Mouse (Mus musculus) heart, embryonic 12.5 days (tissue): Measurements from ENCODE around the gene Rexo5. TPM values are rescaled to one million over a fixed set of nuclear protein-coding genes. Genes with fewer than 3 reads are reported as not detected.

ENCODE experiments used
- ATAC-seq: fragments of 200-750 bp; cut with Nextera tagmentation; 2 replicates; pipeline ENCODE4 v1.8.0; 2017; ENCODE audit warnings: moderate TSS enrichment, moderate library complexity; ENCODE audit not compliant: insufficient number of reproducible peaks, low FRiP score
- H3K27ac ChIP-seq: fragments of 300-500 bp; sonication (generic); 2 replicates; pipeline ENCODE4 v1.5.1; 2016; ENCODE audit warnings: mild to moderate bottlenecking, moderate library complexity; ENCODE audit not compliant: poor library complexity, severe bottlenecking
- H3K27me3 ChIP-seq: fragments of 300-500 bp; sonication (generic); replicated peaks from 2 replicates; pipeline ENCODE4 v1.6.1; 2016; ENCODE audit warnings: mild to moderate bottlenecking, moderate library complexity
- H3K36me3 ChIP-seq: fragments of 300-500 bp; sonication (generic); 2 replicates; pipeline ENCODE4 v1.6.1; 2016; ENCODE audit warnings: mild to moderate bottlenecking, moderate library complexity
- H3K4me1 ChIP-seq: fragments of 300-500 bp; sonication (generic); replicated peaks from 2 replicates; pipeline ENCODE4 v1.6.1; 2016; ENCODE audit warnings: mild to moderate bottlenecking
- H3K4me2 ChIP-seq: fragments of 300-500 bp; sonication (generic); 2 replicates; pipeline ENCODE4 v1.6.1; 2016; ENCODE audit warnings: mild to moderate bottlenecking, moderate library complexity
- H3K4me3 ChIP-seq: fragments of 300-500 bp; sonication (generic); 2 replicates; pipeline ENCODE4 v1.5.1; 2016; ENCODE audit warnings: mild to moderate bottlenecking
- H3K9ac ChIP-seq: fragments of 300-500 bp; sonication (generic); 2 replicates; pipeline ENCODE4 v1.6.1; 2016; ENCODE audit warnings: mild to moderate bottlenecking, moderate library complexity
- H3K9me3 ChIP-seq: fragments of 300-500 bp; sonication (generic); replicated peaks from 2 replicates; pipeline ENCODE4 v1.6.1; 2016; ENCODE audit warnings: mild to moderate bottlenecking, moderate library complexity
- WGBS: fragments of 180-500 bp; shearing (Covaris S2); methylation state at CpG from one replicate; pipeline ENCODE4 v1.1.7; 2016; 5-methylcytosine and 5-hydroxymethylcytosine counted together
- polyA plus RNA-seq: library from polyadenylated mRNA; unstranded; fragments of >200 nt; fragmentation: Nextera tagmentation; extraction: Ambion mirVana; gene quantifications from 2 replicates; pipeline ENCODE4 v1.2.1, GENCODE M21; 2016

The Rexo5 gene
- polyA plus RNA-seq, 1 experiment from 2014 or later: 18.7 TPM

DNA sequence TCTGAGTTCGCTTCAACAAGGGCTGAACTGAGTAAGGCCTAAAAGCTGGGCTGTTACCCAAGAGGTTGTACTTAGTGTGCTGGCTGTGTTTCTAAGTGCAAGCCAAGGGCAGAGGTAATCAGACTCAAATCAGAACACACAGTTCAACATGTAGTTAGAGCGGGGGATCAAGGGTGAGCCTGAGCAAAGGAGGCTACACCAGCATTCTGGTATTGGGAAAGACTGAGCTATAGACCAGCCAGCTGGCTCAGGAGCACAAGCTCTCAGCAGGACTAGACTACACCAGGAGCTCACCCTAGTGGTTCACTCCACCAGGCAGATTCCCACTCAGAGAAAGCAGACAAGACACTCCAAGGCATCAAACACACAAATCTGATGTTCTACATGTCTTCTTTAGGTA, 10.4 kb upstream of the Rexo5 start:
- no peak overlapping the region for H3K9ac ChIP-seq
- H3K36me3 ChIP-seq: peaks cover 45% of the 10 kb centered on the region
- no peak overlapping the region for H3K27ac ChIP-seq
- ATAC-seq: no peak
- no peaks in the 10 kb centered on the region for H3K27me3 ChIP-seq
- no peaks in the 10 kb centered on the region for H3K9me3 ChIP-seq
- H3K4me2 ChIP-seq: no peak overlapping the region
- H3K4me1 ChIP-seq: no peaks in the 10 kb centered on the region
- H3K4me3 ChIP-seq: no peak overlapping the region
- WGBS: 93% methylated on average over 2 of the region's 2 CpGs

DNA sequence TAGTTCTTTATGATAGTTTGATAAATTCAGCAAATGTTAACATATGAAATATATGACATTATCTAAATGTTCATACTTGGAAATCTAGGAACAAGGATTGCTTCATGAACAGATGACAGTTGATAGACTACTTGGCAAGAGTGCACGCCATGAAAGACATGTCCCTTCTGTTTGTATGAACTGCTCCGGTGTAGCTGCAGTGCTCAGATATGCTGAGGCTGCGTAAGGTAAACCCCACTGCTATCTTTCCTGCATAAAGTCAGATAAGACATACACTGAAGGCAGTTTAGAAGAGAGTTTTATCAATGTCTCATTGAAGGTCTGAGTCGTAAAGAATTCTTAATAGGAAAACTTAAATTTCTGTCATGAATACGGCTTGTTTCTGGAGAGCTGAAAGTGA, 8.9 kb upstream of the Rexo5 start:
- peaks cover 54% of the 10 kb centered on the region for H3K36me3 ChIP-seq

DNA sequence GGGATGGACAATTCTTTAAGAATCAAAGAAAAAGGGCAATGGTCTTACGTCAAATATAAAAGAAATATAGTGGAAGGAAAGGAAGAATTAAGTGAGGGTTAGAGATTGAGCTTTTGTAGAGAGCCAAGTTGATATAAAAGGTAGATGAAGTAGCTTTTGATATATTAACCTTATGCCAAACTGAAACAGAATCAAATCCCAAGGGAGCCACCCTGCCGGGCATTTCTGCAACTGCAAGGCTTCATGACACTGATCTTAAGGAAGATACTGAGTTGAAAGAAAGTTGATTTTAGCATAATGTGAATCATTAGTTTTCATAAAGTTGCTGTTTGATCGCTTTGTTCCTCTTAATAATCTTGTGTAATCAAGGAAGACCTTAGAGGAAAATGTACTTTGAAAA, 4.8 kb upstream of the Rexo5 start:
- Histone ChIP-seq H3K4me1 (0 out of 2 replicates have a peak, but pooled peaks cover 2% of the 10 kb centered on the region), H3K9ac (no peak overlapping the region), H3K4me3 (no peak overlapping the region), H3K4me2 (no peak overlapping the region), H3K36me3 (peaks cover 53% of the 10 kb centered on the region), H3K27ac (no peak overlapping the region), H3K9me3 (no peaks in the 10 kb centered on the region), H3K27me3 (no peaks in the 10 kb centered on the region)
- no peak for ATAC-seq
- WGBS: 89% methylated on average over 3 of the region's 3 CpGs

More for the DNA sequence above, 8.9 kb upstream of the Rexo5 start:
- Histone ChIP-seq H3K4me1 (no peaks in the 10 kb centered on the region), H3K9ac (no peak overlapping the region), H3K4me2 (no peak overlapping the region), H3K9me3 (no peaks in the 10 kb centered on the region), H3K27me3 (no peaks in the 10 kb centered on the region), H3K27ac (no peak overlapping the region), H3K4me3 (no peak overlapping the region)
- WGBS: 77% methylated on average over 5 of the region's 5 CpGs
- ATAC-seq: no peak

DNA sequence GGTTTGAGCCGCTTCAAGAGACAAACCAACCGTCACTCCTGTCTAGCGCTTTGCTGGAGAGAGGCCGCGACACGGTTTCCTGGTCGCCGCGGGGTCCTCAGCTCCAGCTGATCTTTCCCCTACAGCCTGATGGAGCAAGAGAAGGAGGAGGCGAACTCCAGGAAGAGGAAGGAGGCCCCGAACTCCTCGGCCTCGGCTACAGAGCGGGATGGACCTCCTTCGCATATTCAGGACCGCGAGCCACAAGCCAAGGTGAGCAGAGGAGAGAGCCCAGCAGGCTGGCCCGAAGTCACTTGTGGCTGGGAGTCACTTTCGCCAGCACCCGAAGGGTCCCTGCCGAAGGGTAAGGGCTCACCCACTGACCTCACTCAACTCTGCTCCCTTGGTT, 439 bp downstream of the Rexo5 start:
- peaks cover 8% of the 10 kb centered on the region for H3K4me1 ChIP-seq
- under 1% methylated on average over 21 of the region's 21 CpGs for WGBS
- ATAC-seq: peak; percentile 74
- peaks cover 19% of the 10 kb centered on the region for H3K36me3 ChIP-seq
- peak overlapping the region; percentile 83 for H3K27ac ChIP-seq
- peak overlapping the region; percentile 72 for H3K4me3 ChIP-seq
- no peaks in the 10 kb centered on the region for H3K27me3 ChIP-seq
- H3K9ac ChIP-seq: peak overlapping the region; percentile 83
- peak overlapping the region; percentile 76 for H3K4me2 ChIP-seq
- no peaks in the 10 kb centered on the region for H3K9me3 ChIP-seq

DNA sequence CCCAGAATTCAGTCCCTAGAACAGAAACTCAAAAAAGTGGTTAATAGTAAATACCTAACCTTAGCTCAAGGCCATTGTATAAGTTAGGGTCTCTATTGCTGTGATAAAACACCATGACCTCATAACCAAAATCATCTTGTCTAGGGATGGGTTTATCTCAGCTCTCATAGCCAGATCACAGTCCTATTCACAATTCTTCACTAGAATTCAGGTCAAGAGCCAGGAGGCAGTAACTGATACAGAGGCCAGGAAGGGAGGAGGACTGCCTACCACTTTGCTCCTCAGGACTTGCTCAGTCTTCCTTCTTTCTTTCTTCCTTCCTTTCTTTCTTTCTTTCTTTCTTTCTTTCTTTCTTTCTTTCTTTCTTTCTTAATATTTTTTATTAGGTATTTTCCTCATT, 1.5 kb downstream of the Rexo5 start:
- H3K4me1 ChIP-seq: peaks cover 8% of the 10 kb centered on the region
- H3K9ac ChIP-seq: peak overlapping the region; percentile 24; the same call in 1 of the 2 replicates
- no peak overlapping the region for H3K27ac ChIP-seq
- H3K4me3 ChIP-seq: peak overlapping the region; percentile 36
- no peaks in the 10 kb centered on the region for H3K9me3 ChIP-seq
- H3K27me3 ChIP-seq: no peaks in the 10 kb centered on the region
- peaks cover 13% of the 10 kb centered on the region for H3K36me3 ChIP-seq
- no peak for ATAC-seq
- peak overlapping the region; percentile 58 for H3K4me2 ChIP-seq

DNA sequence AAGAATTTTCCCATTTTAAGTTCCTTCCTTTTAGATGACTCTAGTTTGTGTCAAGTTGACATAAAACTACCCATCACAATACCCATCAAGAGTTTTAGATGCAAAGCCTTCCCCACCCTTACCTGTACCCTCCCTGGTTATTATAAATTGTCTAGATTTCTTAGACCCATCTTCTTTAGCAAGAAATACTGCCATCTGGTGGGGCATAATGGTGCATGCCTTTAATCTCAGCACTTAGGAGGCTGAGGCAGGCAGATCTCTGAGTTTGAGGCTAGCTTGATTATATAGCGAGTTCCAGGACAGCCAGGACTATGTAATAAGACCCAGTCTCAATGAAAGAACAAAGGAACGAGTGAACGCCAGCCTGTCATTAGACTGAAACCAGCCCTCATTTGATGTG, 6.7 kb downstream of the Rexo5 start:
- 94% methylated on average over 3 of the region's 3 CpGs for WGBS
- Histone ChIP-seq H3K9me3 (no peaks in the 10 kb centered on the region), H3K9ac (no peak overlapping the region), H3K4me3 (no peak overlapping the region), H3K36me3 (peaks cover 20% of the 10 kb centered on the region), H3K27me3 (no peaks in the 10 kb centered on the region), H3K27ac (no peak overlapping the region), H3K4me1 (no peaks in the 10 kb centered on the region), H3K4me2 (no peak overlapping the region)
- ATAC-seq: no peak

DNA sequence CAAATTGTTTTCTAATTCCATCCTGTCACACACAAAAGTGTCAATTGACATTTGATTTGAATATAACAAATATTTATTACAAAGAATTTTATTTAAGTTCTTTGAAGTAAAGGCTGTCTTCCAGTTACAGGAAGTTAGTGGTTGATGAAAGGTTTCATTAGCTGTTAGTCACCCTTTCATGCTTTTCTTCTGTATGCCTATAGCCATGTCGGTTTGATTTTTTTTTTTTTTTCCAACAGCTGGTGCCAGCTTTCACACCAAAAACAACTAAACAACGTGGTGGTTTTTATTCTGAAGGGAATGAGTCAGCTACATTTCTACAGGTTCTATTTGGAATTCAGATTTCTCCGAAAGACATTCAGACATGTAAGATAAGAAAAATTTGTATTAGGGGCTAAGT, 7.2 kb downstream of the Rexo5 start:
- Histone ChIP-seq H3K9me3 (no peaks in the 10 kb centered on the region), H3K4me1 (no peaks in the 10 kb centered on the region), H3K27me3 (no peaks in the 10 kb centered on the region), H3K9ac (no peak overlapping the region), H3K36me3 (peaks cover 22% of the 10 kb centered on the region), H3K4me2 (no peak overlapping the region), H3K27ac (no peak overlapping the region), H3K4me3 (no peak overlapping the region)
- no peak for ATAC-seq
- WGBS: 82% methylated on average over 3 of the region's 3 CpGs

DNA sequence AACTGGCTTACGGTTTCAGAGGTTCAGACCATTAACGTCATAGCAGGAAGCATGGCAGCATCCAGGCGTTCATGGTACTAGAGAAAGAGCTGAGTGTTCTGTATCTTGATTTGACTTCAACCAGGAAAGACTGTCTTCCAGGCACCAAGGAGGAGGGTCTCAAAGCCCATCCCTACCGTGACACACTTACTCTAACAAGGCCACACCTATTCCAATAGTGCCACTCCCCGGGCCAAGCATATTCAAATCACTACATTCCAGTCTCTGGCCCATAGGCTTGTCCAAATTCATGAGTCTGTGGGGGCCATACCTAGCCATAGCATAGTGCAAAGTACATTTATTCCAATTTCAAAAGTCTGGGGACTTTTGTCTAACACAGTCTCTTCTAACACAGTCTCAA, 13.6 kb downstream of the Rexo5 start:
- Histone ChIP-seq H3K36me3 (peaks cover 40% of the 10 kb centered on the region), H3K27ac (no peak overlapping the region), H3K4me2 (no peak overlapping the region), H3K9me3 (no peaks in the 10 kb centered on the region), H3K4me1 (no peaks in the 10 kb centered on the region), H3K27me3 (no peaks in the 10 kb centered on the region), H3K4me3 (no peak overlapping the region), H3K9ac (no peak overlapping the region)
- no peak for ATAC-seq
- 84% methylated on average over 5 of the region's 5 CpGs for WGBS

DNA sequence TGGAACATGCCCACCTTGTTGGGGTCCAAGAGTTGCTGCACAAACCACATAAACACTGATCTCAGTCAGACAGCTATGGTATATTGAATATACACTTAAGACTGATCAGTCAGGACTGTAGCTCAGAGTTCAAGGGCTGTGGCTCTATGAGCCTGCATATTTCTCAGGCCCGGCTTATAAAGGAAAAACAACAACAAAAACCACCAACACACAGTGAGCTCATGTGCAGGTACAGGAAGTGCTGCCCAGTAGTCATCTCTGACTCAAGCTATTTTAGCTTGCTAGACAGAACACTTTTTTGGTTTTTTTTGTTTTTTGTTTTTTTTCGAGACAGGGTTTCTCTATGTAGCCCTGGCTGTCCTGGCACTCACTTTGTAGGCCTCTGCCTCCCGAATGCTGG, 14.9 kb downstream of the Rexo5 start:
- Histone ChIP-seq H3K4me2 (no peak overlapping the region), H3K4me3 (no peak overlapping the region), H3K9ac (no peak overlapping the region), H3K9me3 (no peaks in the 10 kb centered on the region), H3K36me3 (peaks cover 37% of the 10 kb centered on the region), H3K27me3 (no peaks in the 10 kb centered on the region), H3K4me1 (no peaks in the 10 kb centered on the region), H3K27ac (no peak overlapping the region)
- 84% methylated on average over 3 of the region's 3 CpGs for WGBS
- no peak for ATAC-seq

DNA sequence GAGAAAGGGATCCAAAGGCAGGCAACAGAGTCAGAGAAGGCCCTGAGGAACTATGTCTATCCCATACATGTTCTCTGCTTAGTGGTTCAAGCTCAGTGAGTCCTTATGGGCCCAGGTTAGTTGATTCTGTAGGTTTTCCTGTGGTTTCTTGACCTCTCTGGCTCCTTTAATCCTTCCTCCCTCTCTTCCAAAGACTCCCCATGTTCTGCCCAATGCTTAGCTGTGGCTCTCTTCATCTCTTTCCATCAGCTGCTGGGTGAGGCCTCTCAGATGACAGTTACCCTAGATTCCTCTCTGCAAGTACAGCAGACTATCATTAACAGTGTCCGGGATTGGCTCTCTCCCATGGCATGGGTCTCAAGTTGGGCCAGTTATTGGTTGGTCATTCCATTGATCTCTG, 41.6 kb downstream of the Rexo5 start:
- Histone ChIP-seq H3K4me3 (no peak overlapping the region), H3K4me1 (no peaks in the 10 kb centered on the region), H3K27ac (no peak overlapping the region), H3K36me3 (peaks cover 31% of the 10 kb centered on the region), H3K9me3 (no peaks in the 10 kb centered on the region), H3K9ac (no peak overlapping the region), H3K4me2 (no peak overlapping the region), H3K27me3 (no peaks in the 10 kb centered on the region)
- ATAC-seq: no peak
- WGBS: 89% methylated on average over 1 of the region's 1 CpGs

DNA sequence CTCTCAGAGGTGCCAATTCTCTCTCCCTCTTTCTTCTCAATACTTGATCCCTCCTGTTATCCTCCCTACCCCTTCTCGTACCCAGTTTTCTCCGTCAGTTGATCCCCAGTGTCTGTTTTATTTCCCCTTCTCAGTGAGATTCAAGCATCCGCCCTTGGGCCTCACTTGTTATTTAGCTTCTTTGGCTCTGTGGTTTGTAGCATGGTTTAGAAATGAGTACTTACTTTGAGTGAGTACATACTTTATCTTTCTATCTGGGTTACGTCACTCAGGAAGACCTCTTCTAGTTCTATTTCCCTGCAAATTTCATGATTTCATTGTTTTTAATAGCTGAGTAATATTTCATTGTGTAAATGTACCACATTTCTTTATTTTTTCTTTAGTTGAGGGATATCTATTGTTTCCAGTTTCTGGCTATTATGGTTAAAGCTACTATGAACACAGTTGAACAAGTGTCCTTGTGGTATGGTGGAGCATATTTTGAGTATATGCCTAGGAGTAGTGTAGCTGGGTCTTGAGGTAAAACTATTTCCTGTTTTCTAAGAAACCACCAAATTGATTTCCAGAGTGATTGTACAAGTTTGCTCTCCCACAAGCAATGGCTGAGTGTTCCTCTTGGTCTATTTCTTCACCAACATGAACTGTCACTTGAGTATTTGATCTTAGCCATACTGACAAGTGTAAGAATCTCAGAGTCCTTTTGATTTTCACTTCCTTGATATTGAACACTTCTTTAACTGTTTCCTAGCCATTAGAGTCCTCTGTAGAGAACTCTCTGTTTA, 42.4 kb downstream of the Rexo5 start:
- no peaks in the 10 kb centered on the region for H3K27me3 ChIP-seq
- no peak overlapping the region for H3K4me2 ChIP-seq
- no peak overlapping the region for H3K4me3 ChIP-seq
- WGBS: 92% methylated on average over 4 of the region's 4 CpGs
- no peak overlapping the region for H3K27ac ChIP-seq
- no peak for ATAC-seq
- H3K36me3 ChIP-seq: peaks cover 31% of the 10 kb centered on the region
- no peaks in the 10 kb centered on the region for H3K4me1 ChIP-seq
- no peaks in the 10 kb centered on the region for H3K9me3 ChIP-seq
- no peak overlapping the region for H3K9ac ChIP-seq
